Mouse (Mus musculus): ENCODE measurements around the gene Klc4. TPM values are rescaled to one million over a fixed set of nuclear protein-coding genes. Genes with fewer than 3 reads are reported as not detected.

The Klc4 gene
- polyA plus RNA-seq (2012; fragmentation: generic; extraction: Trizol), result 7.8 TPM
- long read RNA-seq, experiment 1, transcript Klc4-202 (16 exons, 2,313 nt), result major isoform, 6 of 15 reads
- long read RNA-seq, experiment 1, partial matches to known transcripts, result 3 of 15 reads
- long read RNA-seq, experiment 1, other reads (novel, unspliced or antisense), result 5 of 15 reads
- long read RNA-seq, experiment 2, transcript Klc4-202 (16 exons, 2,313 nt), result minor isoform, 14 of 40 reads
- long read RNA-seq, experiment 2, transcript Klc4-201 (16 exons, 2,322 nt), result major isoform, 15 of 40 reads
- long read RNA-seq, experiment 2, partial matches to known transcripts, result 1 of 40 reads
- long read RNA-seq, experiment 2, other reads (novel, unspliced or antisense), result 10 of 40 reads

DNA sequence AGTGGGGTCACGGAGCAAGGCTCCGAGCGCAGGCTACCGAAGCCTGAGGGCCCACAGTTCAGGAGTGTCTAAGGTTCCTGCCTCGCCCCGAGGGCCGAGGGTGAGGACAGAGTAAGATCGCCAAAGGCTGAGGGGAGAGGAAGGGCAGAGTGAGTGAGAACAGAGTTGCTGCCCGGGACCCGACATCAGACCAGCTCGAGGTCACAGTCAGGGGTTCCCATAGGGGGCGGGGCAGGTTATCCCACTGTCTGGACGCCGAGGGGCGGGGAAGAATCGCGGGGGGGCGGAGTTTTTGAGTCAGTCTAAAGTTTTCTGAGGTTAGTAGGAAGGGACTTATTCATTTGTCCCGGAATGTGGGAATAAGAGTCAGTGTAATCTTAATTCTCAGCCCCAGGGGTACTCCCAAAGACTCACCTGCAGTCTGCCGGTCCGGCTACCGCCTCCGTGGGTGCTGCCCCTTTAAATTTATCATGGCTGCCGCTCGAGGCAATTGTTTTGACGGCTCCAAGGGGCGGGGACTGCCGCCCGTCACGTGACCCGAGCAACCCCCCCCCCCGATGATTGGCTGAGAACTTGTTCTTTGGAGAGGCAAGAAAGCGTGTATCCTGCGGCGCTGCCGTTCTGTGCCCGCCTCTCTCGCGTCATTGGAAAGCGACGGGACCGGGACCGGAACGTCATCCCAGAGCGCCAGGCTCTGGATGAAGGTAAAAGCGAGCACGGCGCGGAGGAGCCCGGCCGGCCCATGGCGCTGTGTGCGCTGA, at the start of gene Klc4, which contains the start of gene Mrpl2:
Gene Klc4 (minus strand): TSS at position 462 of the 761 bp plus-strand sequence.
Gene Mrpl2 (plus strand): TSS at position 669 of the 761 bp plus-strand sequence.
- H3K79me3 ChIP-seq (ENCODE audit: low read depth), result peaks cover 9% of the 10 kb centered on the region
- peak within 1 kb of the TSS; percentile 78 for H3ac ChIP-seq (ENCODE audit: control insufficient read depth, insufficient read length, low read depth)
- peaks cover 16% of the 10 kb centered on the region for H3K79me2 ChIP-seq (ENCODE audit: control insufficient read depth, insufficient read depth)
- H3K4me3 ChIP-seq (ENCODE audit: insufficient read depth, poor library complexity, severe bottlenecking), result peak within 1 kb of the TSS; percentile 71
- no peaks in the 10 kb centered on the region for H3K27me3 ChIP-seq (ENCODE audit: control insufficient read depth, insufficient read depth, insufficient read length)
- peaks cover 14% of the 10 kb centered on the region for H3K36me3 ChIP-seq (ENCODE audit: control insufficient read depth, insufficient read depth)
- TF ChIP-seq FOSL1 (IDR thresholded peaks at IDR 0.05; ENCODE audit: insufficient read depth, low read length, poor library complexity, severe bottlenecking) (no peak), MYOG (IDR thresholded peaks at IDR 0.05; ENCODE audit: control insufficient read depth, extremely low read depth, insufficient read length) (no peak), MAX (IDR thresholded peaks at IDR 0.05) (peak; percentile 17), USF1 (IDR thresholded peaks at IDR 0.05; ENCODE audit: low read depth) (peak; percentile 83)

DNA sequence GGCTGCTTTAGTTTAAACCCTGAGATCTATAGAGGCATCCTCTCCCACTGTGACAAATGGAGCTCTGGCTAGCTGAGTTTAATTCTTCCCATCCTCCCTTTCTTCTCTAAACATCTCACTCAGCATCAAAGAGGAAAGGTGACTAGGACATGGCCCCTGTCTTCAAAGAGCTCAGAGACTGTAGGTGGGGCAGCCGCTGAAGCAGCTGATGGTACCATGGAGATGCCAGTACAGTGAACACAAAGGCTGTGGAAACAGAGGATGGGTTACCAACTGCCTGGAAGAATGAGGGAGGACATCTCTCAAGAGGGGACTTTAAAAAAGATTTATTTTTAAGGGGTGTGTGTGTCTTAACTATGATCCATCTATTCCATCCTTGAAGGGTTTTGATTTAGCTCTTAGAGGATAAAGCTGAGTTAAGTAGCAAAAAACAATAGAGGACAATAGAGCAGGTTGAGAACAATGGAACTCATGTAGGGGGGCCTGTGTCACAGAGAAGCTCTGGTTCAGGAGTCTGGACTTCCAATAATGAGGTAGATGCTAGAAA, 48.8 kb upstream of the Klc4 start:
- peaks cover 84% of the 10 kb centered on the region for H3K79me2 ChIP-seq (ENCODE audit: control insufficient read depth, insufficient read depth)
- no peaks in the 10 kb centered on the region for H3K27me3 ChIP-seq (ENCODE audit: control insufficient read depth, insufficient read depth, insufficient read length)
- H3K79me3 ChIP-seq (ENCODE audit: low read depth), result peaks cover 47% of the 10 kb centered on the region
- TF ChIP-seq CTCF (IDR thresholded peaks at IDR 0.05; ENCODE audit: control insufficient read depth, insufficient read depth, insufficient read length) (no peak), USF1 (IDR thresholded peaks at IDR 0.05; ENCODE audit: low read depth) (no peak), MYOG (IDR thresholded peaks at IDR 0.05; ENCODE audit: control insufficient read depth, extremely low read depth, insufficient read length) (no peak), MYOD1 (IDR thresholded peaks at IDR 0.05; ENCODE audit: control insufficient read depth, insufficient read length, low read depth) (no peak), FOSL1 (IDR thresholded peaks at IDR 0.05; ENCODE audit: insufficient read depth, low read length, poor library complexity, severe bottlenecking) (no peak), CEBPB (IDR thresholded peaks at IDR 0.05; ENCODE audit: low read depth) (no peak), MAX (IDR thresholded peaks at IDR 0.05) (no peak)
- H3ac ChIP-seq (ENCODE audit: control insufficient read depth, insufficient read length, low read depth), result no peak overlapping the region
- H3K36me3 ChIP-seq (ENCODE audit: control insufficient read depth, insufficient read depth), result peaks cover 11% of the 10 kb centered on the region
- no peak overlapping the region for H3K4me3 ChIP-seq (ENCODE audit: insufficient read depth, poor library complexity, severe bottlenecking)

DNA sequence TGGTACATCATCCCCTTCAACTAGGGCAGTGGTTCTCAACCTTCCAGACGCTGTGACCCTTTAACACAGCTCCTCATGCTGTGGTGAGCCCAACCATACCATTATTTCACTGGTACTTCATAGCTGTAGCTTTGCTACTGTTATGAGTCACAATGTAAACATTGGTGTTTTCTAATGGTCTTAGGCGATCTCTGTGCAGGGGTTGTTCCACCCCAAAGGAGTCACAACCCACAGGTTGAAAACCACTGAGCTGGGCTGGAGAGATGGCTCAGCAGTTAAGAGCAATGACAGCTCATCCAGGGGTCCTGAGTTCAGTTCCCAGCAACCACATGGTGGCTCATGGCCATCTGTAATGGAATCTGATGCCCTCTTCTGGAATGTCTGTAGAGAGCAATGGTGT, 45.6 kb upstream of the Klc4 start:
- Histone ChIP-seq H3K79me3 (ENCODE audit: low read depth) (peaks cover 35% of the 10 kb centered on the region), H3K4me3 (ENCODE audit: insufficient read depth, poor library complexity, severe bottlenecking) (no peak overlapping the region), H3K27me3 (ENCODE audit: control insufficient read depth, insufficient read depth, insufficient read length) (no peaks in the 10 kb centered on the region), H3ac (ENCODE audit: control insufficient read depth, insufficient read length, low read depth) (no peak overlapping the region), H3K79me2 (ENCODE audit: control insufficient read depth, insufficient read depth) (peaks cover 62% of the 10 kb centered on the region), H3K36me3 (ENCODE audit: control insufficient read depth, insufficient read depth) (peaks cover 19% of the 10 kb centered on the region)
- TF ChIP-seq USF1 (IDR thresholded peaks at IDR 0.05; ENCODE audit: low read depth), result no peak
- no peak for TF ChIP-seq CTCF (IDR thresholded peaks at IDR 0.05; ENCODE audit: control insufficient read depth, insufficient read depth, insufficient read length)
- no peak for TF ChIP-seq MYOG (IDR thresholded peaks at IDR 0.05; ENCODE audit: control insufficient read depth, extremely low read depth, insufficient read length)
- TF ChIP-seq MAX (IDR thresholded peaks at IDR 0.05), result peak; percentile 68
- TF ChIP-seq CEBPB (IDR thresholded peaks at IDR 0.05; ENCODE audit: low read depth), result no peak
- peak; percentile 48 for TF ChIP-seq FOSL1 (IDR thresholded peaks at IDR 0.05; ENCODE audit: insufficient read depth, low read length, poor library complexity, severe bottlenecking)
- no peak for TF ChIP-seq MYOD1 (IDR thresholded peaks at IDR 0.05; ENCODE audit: control insufficient read depth, insufficient read length, low read depth)

DNA sequence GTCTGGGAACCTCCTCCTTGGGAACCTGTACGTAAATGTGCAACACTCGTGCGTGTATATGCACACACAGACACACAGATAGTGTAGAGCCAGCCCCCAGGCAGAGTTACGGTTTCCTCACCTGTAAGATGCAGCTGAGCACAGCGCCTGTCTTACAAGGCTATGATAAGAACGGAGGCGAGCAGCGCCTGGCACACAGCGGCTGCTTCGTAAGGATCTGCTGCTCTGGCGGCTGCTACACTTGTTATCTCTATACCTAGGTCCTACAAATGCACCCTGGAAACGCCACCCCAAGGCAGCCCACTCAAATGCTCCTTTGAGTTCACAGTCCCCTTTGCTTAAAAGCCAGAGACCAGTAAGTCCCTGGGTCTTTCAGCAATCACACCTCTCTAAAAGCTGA, 44.8 kb upstream of the Klc4 start:
- peaks cover 55% of the 10 kb centered on the region for H3K79me2 ChIP-seq (ENCODE audit: control insufficient read depth, insufficient read depth)
- no peaks in the 10 kb centered on the region for H3K27me3 ChIP-seq (ENCODE audit: control insufficient read depth, insufficient read depth, insufficient read length)
- H3ac ChIP-seq (ENCODE audit: control insufficient read depth, insufficient read length, low read depth), result no peak overlapping the region
- TF ChIP-seq FOSL1 (IDR thresholded peaks at IDR 0.05; ENCODE audit: insufficient read depth, low read length, poor library complexity, severe bottlenecking), result no peak
- TF ChIP-seq CTCF (IDR thresholded peaks at IDR 0.05; ENCODE audit: control insufficient read depth, insufficient read depth, insufficient read length), result no peak
- TF ChIP-seq MAX (IDR thresholded peaks at IDR 0.05), result no peak
- no peak for TF ChIP-seq MYOG (IDR thresholded peaks at IDR 0.05; ENCODE audit: control insufficient read depth, extremely low read depth, insufficient read length)
- TF ChIP-seq MYOD1 (IDR thresholded peaks at IDR 0.05; ENCODE audit: control insufficient read depth, insufficient read length, low read depth), result no peak
- TF ChIP-seq USF1 (IDR thresholded peaks at IDR 0.05; ENCODE audit: low read depth), result no peak
- no peak for TF ChIP-seq CEBPB (IDR thresholded peaks at IDR 0.05; ENCODE audit: low read depth)
- H3K4me3 ChIP-seq (ENCODE audit: insufficient read depth, poor library complexity, severe bottlenecking), result no peak overlapping the region
- peaks cover 34% of the 10 kb centered on the region for H3K79me3 ChIP-seq (ENCODE audit: low read depth)
- H3K36me3 ChIP-seq (ENCODE audit: control insufficient read depth, insufficient read depth), result peaks cover 26% of the 10 kb centered on the region

DNA sequence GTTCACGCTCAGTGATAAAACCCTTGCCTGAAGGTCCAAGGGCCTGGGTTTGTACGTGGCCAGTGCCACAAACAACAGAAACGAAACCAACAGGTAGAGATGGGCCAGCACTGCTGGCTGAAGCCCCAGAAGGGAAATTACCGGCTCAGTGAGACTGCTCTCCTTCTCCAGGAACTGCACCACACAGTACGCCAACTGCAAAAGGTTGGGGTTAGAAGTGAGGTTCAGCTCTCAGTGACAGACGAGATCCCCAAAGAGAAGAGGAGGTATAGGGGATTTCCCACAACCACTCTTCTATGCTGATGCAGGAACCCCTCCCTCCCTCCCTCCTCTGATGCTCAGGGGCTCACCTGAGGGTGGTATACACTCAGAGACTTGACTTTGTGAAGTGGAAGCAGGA, 40.1 kb upstream of the Klc4 start:
- Histone ChIP-seq H3ac (ENCODE audit: control insufficient read depth, insufficient read length, low read depth) (no peak overlapping the region), H3K27me3 (ENCODE audit: control insufficient read depth, insufficient read depth, insufficient read length) (no peaks in the 10 kb centered on the region), H3K79me2 (ENCODE audit: control insufficient read depth, insufficient read depth) (peaks cover 35% of the 10 kb centered on the region), H3K4me3 (ENCODE audit: insufficient read depth, poor library complexity, severe bottlenecking) (no peak overlapping the region), H3K79me3 (ENCODE audit: low read depth) (peaks cover 14% of the 10 kb centered on the region), H3K36me3 (ENCODE audit: control insufficient read depth, insufficient read depth) (peaks cover 44% of the 10 kb centered on the region)
- no peak for TF ChIP-seq CEBPB (IDR thresholded peaks at IDR 0.05; ENCODE audit: low read depth)
- TF ChIP-seq MYOD1 (IDR thresholded peaks at IDR 0.05; ENCODE audit: control insufficient read depth, insufficient read length, low read depth), result no peak
- no peak for TF ChIP-seq FOSL1 (IDR thresholded peaks at IDR 0.05; ENCODE audit: insufficient read depth, low read length, poor library complexity, severe bottlenecking)
- TF ChIP-seq USF1 (IDR thresholded peaks at IDR 0.05; ENCODE audit: low read depth), result no peak

Measured in C2C12 (cell line).